Mouse (Mus musculus) liver, postnatal 0 days (tissue): ENCODE results near the gene Nup155. TPM values are rescaled to one million over a fixed set of nuclear protein-coding genes. Genes with fewer than 3 reads are reported as not detected.
A peak's percentile ranks its signal among the peaks of the same experiment; 100 is the strongest.
"Not testable (repeated sequence)": the region's sequence is repeated elsewhere in the genome, so short reads cannot be mapped to it uniquely, and the experiment has no call there.

Source experiments
- ATAC-seq: fragments of 200-750 bp; cut with Nextera tagmentation; 2 replicates; pipeline ENCODE4 v1.8.0; 2017; ENCODE audit warnings: mild to moderate bottlenecking, moderate library complexity
- DNase-seq: peaks from one replicate; pipeline ENCODE4 v3.0.0-alpha.2; 2016
- H3K27ac ChIP-seq: fragments of 300-500 bp; sonication (generic); 2 replicates; pipeline ENCODE4 v1.5.1; 2014; ENCODE audit warnings: antibody characterized with exemption, moderate library complexity, mild to moderate bottlenecking, low read depth
- H3K27me3 ChIP-seq: fragments of 300-500 bp; sonication (generic); 2 replicates; pipeline ENCODE4 v1.6.1; 2014; ENCODE audit warnings: low read length, control low read depth, mixed read lengths; ENCODE audit not compliant: insufficient read depth
- H3K36me3 ChIP-seq: fragments of 300-500 bp; sonication (generic); replicated peaks from 2 replicates; pipeline ENCODE4 v1.6.1; 2014; ENCODE audit warnings: mild to moderate bottlenecking, control low read depth, low read length, moderate library complexity, mixed read lengths; ENCODE audit not compliant: insufficient read depth
- H3K4me1 ChIP-seq: fragments of 300-500 bp; sonication (generic); 2 replicates; pipeline ENCODE4 v1.6.1; 2014; ENCODE audit warnings: antibody characterized with exemption, mild to moderate bottlenecking, control low read depth; ENCODE audit not compliant: insufficient read depth
- H3K4me2 ChIP-seq: fragments of 300-500 bp; sonication (generic); 2 replicates; pipeline ENCODE4 v1.6.1; 2014; ENCODE audit warnings: low read depth, mild to moderate bottlenecking, low read length, moderate library complexity, mixed read lengths
- H3K4me3 ChIP-seq: fragments of 300-500 bp; sonication (generic); 2 replicates; pipeline ENCODE4 v1.5.1; 2014; ENCODE audit warnings: low read depth, low read length
- H3K9ac ChIP-seq: fragments of 300-500 bp; sonication (generic); replicated peaks from 2 replicates; pipeline ENCODE4 v1.6.1; 2014; ENCODE audit warnings: mild to moderate bottlenecking, moderate library complexity
- H3K9me3 ChIP-seq: fragments of 300-500 bp; sonication (generic); 2 replicates; pipeline ENCODE4 v1.6.1; 2016; ENCODE audit warnings: mild to moderate bottlenecking, control low read depth, low read length, mixed read lengths
- CTCF ChIP-seq: sonication (generic); IDR thresholded peaks from 2 replicates; pipeline ENCODE4 v1.5.1; 2016; ENCODE audit warnings: antibody characterized with exemption, low read depth
- EP300 ChIP-seq: IDR thresholded peaks from 2 replicates; pipeline ENCODE4 v1.6.1; 2016; ENCODE audit warnings: antibody characterized with exemption, low read depth, mild to moderate bottlenecking
- WGBS: fragments of 180-500 bp; shearing (Covaris S2); extraction: QIAGEN DNeasy Blood & Tissue Kit; methylation state at CpG from one replicate; pipeline ENCODE4 v1.1.7; 2014; ENCODE audit not compliant: insufficient replicate concordance; 5-methylcytosine and 5-hydroxymethylcytosine counted together
- polyA plus RNA-seq: library from polyadenylated mRNA; unstranded; fragments of >200 nt; fragmentation: Nextera tagmentation; extraction: Ambion mirVana; gene quantifications from 2 replicates; pipeline ENCODE4 v1.2.1, GENCODE M21; 2015

The Nup155 gene
- polyA plus RNA-seq, 1 experiment from 2014 or later, result 4.1 TPM

DNA sequence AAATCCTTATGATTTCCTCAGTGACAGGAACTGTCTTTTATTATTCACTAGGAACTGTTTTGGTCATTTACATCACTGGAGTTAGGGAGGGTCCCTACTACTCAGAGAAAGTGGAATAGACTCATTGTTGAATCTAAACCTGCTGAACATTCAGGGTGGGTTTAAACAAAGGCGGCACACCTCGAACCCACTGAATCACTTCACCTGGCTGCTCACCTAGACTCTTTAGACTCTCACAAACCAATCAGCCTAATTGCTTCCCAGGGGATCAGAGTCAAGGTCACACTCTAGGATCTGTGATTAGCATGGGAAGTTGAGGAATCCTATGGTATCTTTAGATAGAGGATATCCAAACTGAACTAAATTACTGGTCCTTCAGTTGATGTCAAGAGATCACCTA, 18.4 kb upstream of the Nup155 start:
- no peaks in the 10 kb centered on the region for H3K27me3 ChIP-seq
- WGBS, result 95% methylated on average over 2 of the region's 2 CpGs

DNA sequence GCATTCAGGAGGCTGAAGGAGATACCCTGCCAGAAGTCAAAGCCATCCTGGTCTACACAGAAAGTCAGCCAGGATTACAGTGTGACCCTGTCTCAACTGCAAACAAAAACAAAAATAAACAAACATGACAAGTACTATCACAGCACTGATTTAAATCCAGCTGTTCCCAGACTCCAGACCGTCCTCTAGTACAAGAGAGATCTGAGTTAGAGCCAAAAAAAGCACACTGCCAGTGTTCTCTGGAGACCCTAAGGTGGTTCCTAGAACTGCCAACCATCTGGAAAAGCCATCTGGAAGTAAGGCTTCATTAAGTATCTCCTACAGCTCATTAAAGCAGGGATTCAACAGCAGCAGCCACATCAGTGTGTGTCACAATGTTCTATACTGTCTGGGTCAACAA, 16.4 kb upstream of the Nup155 start:
- H3K36me3 ChIP-seq, result peaks cover 25% of the 10 kb centered on the region; the same call in 1 of the 2 replicates

More for the DNA sequence above, 18.4 kb upstream of the Nup155 start:
- H3K27ac ChIP-seq, result no peak overlapping the region
- no peak overlapping the region for H3K4me3 ChIP-seq
- DNase-seq (no peak), ATAC-seq (no peak)
- no peaks in the 10 kb centered on the region for H3K4me1 ChIP-seq
- H3K9ac ChIP-seq, result no peak overlapping the region
- no peak overlapping the region for H3K4me2 ChIP-seq
- TF ChIP-seq EP300 (no peak), CTCF (no peak)
- H3K9me3 ChIP-seq, result no peaks in the 10 kb centered on the region
- H3K36me3 ChIP-seq, result peaks cover 17% of the 10 kb centered on the region; the same call in 1 of the 2 replicates

DNA sequence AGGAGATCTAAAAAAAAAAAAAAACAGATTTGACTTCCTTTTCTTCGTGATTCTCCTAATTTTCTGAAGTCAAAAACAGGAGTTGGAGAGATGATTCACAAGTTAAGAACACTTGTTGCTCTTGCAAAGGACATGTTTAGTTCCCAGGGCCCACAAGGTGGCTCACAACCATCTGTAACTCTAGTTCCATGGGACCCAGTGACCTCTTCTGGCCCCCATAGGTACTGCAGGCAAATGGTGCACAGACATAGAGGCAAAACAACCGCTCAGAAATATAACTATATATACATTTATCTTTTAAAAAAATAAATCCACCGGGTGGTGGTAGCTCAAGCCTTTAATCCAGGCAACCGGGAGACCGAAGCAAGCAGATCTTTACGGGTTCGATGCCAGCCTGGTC, 11.2 kb upstream of the Nup155 start:
- Histone ChIP-seq H3K9ac (no peak overlapping the region), H3K36me3 (peaks cover 18% of the 10 kb centered on the region; the same call in 1 of the 2 replicates), H3K4me1 (0 out of 2 replicates have a peak, but pooled peaks cover 2% of the 10 kb centered on the region)

More for the DNA sequence above, 16.4 kb upstream of the Nup155 start:
- H3K9me3 ChIP-seq, H3K9ac ChIP-seq, ATAC-seq, H3K4me1 ChIP-seq, H3K27me3 ChIP-seq, H3K4me3 ChIP-seq, H3K4me2 ChIP-seq, H3K27ac ChIP-seq, DNase-seq: not testable (repeated sequence)
- WGBS, result 96% methylated on average over 1 of the region's 1 CpGs

DNA sequence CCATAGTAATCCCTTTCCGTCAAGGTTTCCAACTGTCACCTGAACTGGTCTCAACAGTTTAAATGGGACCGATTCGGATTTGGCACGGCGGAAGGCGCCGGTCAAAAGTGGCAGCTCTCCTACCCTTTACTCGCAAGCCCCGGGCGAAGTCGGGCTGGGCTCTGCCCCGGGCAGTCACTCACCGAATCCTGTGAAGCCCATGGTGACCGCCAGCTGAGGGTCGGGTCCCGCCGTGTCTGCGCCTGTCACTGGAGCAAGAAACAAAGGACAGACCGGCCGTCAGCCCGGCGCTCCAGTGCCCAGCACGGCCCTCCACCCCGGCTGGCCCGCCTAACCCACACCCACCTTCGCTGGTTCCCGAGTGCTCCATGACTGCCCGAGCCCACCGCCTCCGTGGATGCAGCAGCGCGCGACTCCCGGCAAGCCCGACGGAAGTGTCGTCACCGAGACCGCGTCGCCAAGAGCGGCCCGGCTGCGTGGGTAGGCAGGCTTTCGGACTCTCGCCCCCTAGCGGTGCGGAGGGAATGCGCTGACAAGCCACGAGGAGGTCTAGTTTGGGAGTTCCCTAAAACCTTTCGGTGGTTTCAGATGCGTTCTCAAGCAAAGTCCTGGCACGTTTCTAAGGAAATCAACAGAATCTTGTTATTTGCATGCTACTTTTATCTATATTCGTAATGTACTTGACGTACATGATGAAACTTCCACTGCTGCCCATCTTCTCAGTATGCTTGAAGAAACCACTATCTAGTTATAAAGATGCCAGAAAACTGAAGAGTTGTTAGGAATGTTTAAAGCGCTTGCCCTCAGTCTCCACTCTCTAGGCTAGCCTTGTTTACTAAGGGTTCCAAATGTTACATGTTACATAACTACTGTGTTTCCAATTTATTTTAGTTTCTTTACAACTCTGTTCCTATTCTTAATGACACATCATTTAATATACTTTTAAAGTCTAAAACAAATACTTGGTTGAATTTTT, 10.0 kb upstream of the Nup155 start, which contains the start of gene Wdr70:
Gene Wdr70 (minus strand): TSS at position 436 of the 976 bp plus-strand sequence.
- Histone ChIP-seq H3K36me3 (peaks cover 18% of the 10 kb centered on the region; the same call in 1 of the 2 replicates), H3K9me3 (no peaks in the 10 kb centered on the region), H3K27ac (peak within 1 kb of the TSS; percentile 76), H3K4me3 (peak within 1 kb of the TSS; percentile 89), H3K9ac (peak within 1 kb of the TSS; percentile 92), H3K4me2 (peak within 1 kb of the TSS; percentile 85), H3K27me3 (no peaks in the 10 kb centered on the region), H3K4me1 (0 out of 2 replicates have a peak, but pooled peaks cover 2% of the 10 kb centered on the region)
- DNase-seq (peak; percentile 99), ATAC-seq (peak; percentile 95)
- peak; percentile 100 for TF ChIP-seq CTCF
- peak; percentile 50; the same call in 1 of the 2 replicates for TF ChIP-seq EP300
- 3% methylated on average over 56 of the region's 56 CpGs for WGBS

More for the DNA sequence above, 11.2 kb upstream of the Nup155 start:
- Histone ChIP-seq H3K9me3 (no peaks in the 10 kb centered on the region), H3K4me2 (peak overlapping the region; percentile 85), H3K4me3 (peak overlapping the region; percentile 89), H3K27me3 (no peaks in the 10 kb centered on the region), H3K27ac (no peak overlapping the region)
- DNase-seq (peak; percentile 84), ATAC-seq (peak; percentile 62)
- TF ChIP-seq EP300 (no peak), CTCF (peak; percentile 91)
- 18% methylated on average over 7 of the region's 7 CpGs for WGBS

DNA sequence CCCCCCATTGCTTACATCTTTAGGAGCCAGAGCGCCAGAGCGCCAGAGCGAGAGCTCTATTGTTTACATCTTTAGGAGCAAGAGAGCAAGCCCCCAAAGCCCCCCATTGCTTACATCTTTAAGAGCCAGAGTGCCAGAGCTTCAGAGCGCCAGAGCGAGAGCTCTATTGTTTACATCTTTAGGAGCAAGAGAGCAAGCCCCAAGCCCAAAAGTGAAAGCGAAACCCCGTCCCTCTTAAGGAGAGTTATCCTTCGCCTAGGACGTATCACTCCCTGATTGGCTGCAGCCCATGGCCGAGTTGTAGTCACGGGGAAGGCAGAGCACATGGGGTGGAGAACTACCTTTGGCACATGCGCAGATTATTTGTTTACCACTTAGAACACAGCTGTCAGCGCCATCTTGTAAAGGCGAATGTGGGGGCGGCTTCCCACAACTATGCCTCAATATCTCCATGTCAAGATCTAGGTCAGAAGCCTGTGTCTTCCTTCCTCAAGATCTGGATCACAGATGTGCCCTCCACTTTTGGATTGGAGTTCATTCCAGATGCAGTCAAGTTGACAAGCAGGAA, 7.0 kb upstream of the Nup155 start:
- H3K27ac ChIP-seq, H3K4me2 ChIP-seq, H3K9ac ChIP-seq, H3K4me3 ChIP-seq, ATAC-seq, DNase-seq, H3K9me3 ChIP-seq, H3K36me3 ChIP-seq, H3K27me3 ChIP-seq, H3K4me1 ChIP-seq: not testable (repeated sequence)
- 85% methylated on average over 13 of the region's 15 CpGs for WGBS

DNA sequence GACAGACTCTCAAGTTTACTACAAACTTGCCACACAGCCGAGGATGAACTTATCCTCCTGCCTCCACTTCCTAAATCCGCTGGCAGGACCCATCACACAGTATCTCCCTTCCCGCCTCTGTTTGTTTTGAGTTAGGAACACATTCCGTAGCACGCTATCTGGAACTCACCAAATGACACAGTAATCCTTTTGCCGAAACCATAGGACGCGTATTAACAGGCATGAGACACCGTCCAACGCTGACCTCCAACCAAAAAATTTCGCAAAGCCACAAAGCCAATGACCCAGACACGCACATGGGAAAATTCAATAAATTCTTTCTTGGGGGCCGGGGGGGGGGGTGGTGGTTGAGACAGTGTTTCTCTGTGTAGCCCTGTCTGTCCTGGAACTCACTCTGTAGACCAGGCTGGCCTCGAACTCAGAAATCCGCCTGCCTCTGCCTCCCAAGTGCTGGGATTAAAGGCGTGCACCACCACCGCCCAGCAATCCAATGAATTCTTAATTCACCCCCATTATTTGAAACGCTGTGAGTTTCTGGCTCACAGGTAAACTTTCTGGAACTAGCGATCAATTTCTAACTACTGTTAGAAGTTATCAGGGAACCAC, 610 bp upstream of the Nup155 start:
- peaks cover 14% of the 10 kb centered on the region for H3K36me3 ChIP-seq
- DNase-seq (no peak), ATAC-seq (peak; percentile 28)
- H3K27ac ChIP-seq, result peak overlapping the region; percentile 82
- H3K4me2 ChIP-seq, result peak overlapping the region; percentile 75
- no peaks in the 10 kb centered on the region for H3K9me3 ChIP-seq
- WGBS, result 40% methylated on average over 19 of the region's 19 CpGs
- H3K4me3 ChIP-seq, result peak overlapping the region; percentile 95
- H3K27me3 ChIP-seq, result no peaks in the 10 kb centered on the region
- peak overlapping the region; percentile 91; the same call in 1 of the 2 replicates for H3K9ac ChIP-seq
- H3K4me1 ChIP-seq, result peaks cover 11% of the 10 kb centered on the region
- TF ChIP-seq CTCF (no peak), EP300 (no peak)
